Mouse (Mus musculus) hindbrain, embryonic 15.5 days (tissue): ENCODE data around the gene Tm9sf2. TPM values are rescaled to one million over a fixed set of nuclear protein-coding genes. Genes with fewer than 3 reads are reported as not detected.

ENCODE experiments used
- ATAC-seq: fragments of 200-750 bp; cut with Nextera tagmentation; 2 replicates; pipeline ENCODE4 v1.8.0; 2017; ENCODE audit warnings: low read depth, moderate number of reproducible peaks, moderate TSS enrichment; ENCODE audit not compliant: low FRiP score
- H3K27ac ChIP-seq: fragments of 300-500 bp; sonication (generic); replicated peaks from 2 replicates; pipeline ENCODE4 v1.5.1; 2015; ENCODE audit warnings: mild to moderate bottlenecking, inconsistent platforms
- H3K27me3 ChIP-seq: fragments of 300-500 bp; sonication (generic); 2 replicates; pipeline ENCODE4 v1.6.1; 2015; ENCODE audit warnings: control low read depth, inconsistent platforms
- H3K36me3 ChIP-seq: fragments of 300-500 bp; sonication (generic); 2 replicates; pipeline ENCODE4 v1.6.1; 2015; ENCODE audit warnings: control low read depth, inconsistent platforms
- H3K4me1 ChIP-seq: fragments of 300-500 bp; sonication (generic); replicated peaks from 2 replicates; pipeline ENCODE4 v1.6.1; 2015; ENCODE audit warnings: control low read depth, inconsistent platforms
- H3K4me2 ChIP-seq: fragments of 300-500 bp; sonication (generic); 2 replicates; pipeline ENCODE4 v1.6.1; 2015; ENCODE audit warnings: moderate library complexity, mild to moderate bottlenecking, inconsistent platforms
- H3K4me3 ChIP-seq: fragments of 300-500 bp; sonication (generic); 2 replicates; pipeline ENCODE4 v1.5.1; 2015; ENCODE audit warnings: mild to moderate bottlenecking, inconsistent platforms
- H3K9ac ChIP-seq: fragments of 300-500 bp; sonication (generic); 2 replicates; pipeline ENCODE4 v1.6.1; 2015; ENCODE audit warnings: inconsistent platforms
- H3K9me3 ChIP-seq: fragments of 300-500 bp; sonication (generic); 2 replicates; pipeline ENCODE4 v1.6.1; 2016; ENCODE audit warnings: control low read depth, inconsistent platforms
- WGBS: fragments of 180-500 bp; shearing (Covaris S2); methylation state at CpG from one replicate; pipeline ENCODE4 v1.1.7; 2015; 5-methylcytosine and 5-hydroxymethylcytosine counted together
- polyA plus RNA-seq: library from polyadenylated mRNA; unstranded; fragments of >200 nt; fragmentation: Nextera tagmentation; extraction: Ambion mirVana; gene quantifications from 2 replicates; pipeline ENCODE4 v1.2.1, GENCODE M21; 2015

The Tm9sf2 gene
- polyA plus RNA-seq, 1 experiment from 2014 or later = 115 TPM

DNA sequence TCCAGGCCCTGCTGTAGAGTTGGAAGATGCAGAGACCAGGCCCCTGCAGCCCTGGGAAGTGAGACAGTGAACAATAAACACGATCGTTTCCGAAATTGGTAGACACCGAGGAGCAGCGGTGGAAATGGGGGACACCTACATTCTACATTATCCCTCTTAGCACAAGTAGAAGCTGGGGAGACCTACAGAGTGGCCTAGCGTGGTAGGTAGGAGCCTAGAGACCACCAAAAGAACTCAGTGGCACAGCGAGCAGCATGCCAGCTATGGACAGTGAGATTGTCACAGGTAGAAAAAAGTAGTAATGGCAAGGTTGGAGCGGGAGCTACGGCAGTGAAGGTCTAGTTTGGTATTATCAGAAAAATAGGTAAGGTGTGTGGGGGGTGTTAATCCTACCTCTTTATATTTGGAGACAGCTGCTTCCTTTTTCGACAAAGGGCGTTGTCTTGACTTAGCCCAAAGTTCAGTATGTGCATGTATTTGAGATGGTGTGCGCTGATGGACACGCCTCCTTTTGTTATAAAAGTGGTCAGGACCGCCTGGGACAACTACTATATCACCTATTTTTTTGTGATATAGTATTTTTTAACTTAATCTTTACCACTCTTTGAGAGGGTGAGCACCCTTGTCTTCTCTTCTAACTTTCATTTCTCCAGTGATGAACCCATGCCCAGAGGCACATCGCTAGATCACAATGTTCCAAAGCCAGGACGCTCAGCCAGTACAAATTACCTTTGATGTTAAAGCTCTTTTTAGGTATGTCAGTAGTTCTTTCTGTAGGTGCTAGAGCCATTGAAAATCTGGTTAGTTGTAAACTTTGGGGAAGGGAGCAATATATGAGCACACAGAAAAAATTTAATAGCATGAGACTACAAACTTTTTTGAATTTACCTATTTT, 1.2 kb upstream of the Tm9sf2 start:
- Histone ChIP-seq H3K9me3 (no peaks in the 10 kb centered on the region), H3K27me3 (no peaks in the 10 kb centered on the region), H3K4me3 (peak overlapping the region; percentile 96), H3K4me1 (peaks cover 42% of the 10 kb centered on the region), H3K36me3 (no peaks in the 10 kb centered on the region), H3K27ac (peak overlapping the region; percentile 85), H3K9ac (peak overlapping the region; percentile 51), H3K4me2 (peak overlapping the region; percentile 55)
- no peak for ATAC-seq
- 71% methylated on average over 16 of the region's 16 CpGs for WGBS

GRCm38 (mm10) chr14:122107481-122108214, 810 bp downstream of the Tm9sf2 start:
- H3K36me3 ChIP-seq = no peaks in the 10 kb centered on the region
- no peaks in the 10 kb centered on the region for H3K9me3 ChIP-seq
- WGBS = 7% methylated on average over 44 of the region's 44 CpGs
- H3K4me3 ChIP-seq = peak overlapping the region; percentile 96
- no peak; the same call in 1 of the 2 replicates for ATAC-seq
- peaks cover 42% of the 10 kb centered on the region for H3K4me1 ChIP-seq
- H3K27ac ChIP-seq = peak overlapping the region; percentile 89
- H3K9ac ChIP-seq = peak overlapping the region; percentile 93
- no peaks in the 10 kb centered on the region for H3K27me3 ChIP-seq
- H3K4me2 ChIP-seq = peak overlapping the region; percentile 55

DNA sequence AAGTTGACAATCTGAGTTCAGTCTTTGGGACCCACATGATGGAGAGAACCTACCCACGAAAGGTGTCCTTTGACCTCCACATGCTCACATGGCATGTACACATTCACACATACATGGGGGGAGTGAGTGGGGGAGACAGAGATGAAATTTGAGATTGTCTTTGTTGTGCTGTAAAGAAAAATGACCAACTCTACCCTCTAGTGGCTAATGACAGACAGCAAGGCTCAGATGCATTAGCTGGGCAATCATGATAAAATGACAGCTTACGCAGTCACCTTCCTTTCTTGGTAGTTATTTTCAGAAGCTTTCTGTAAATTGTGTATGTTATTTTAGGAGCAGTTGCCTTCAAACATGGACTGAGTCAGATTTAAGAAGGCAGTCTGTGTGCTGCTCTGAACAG, 4.8 kb downstream of the Tm9sf2 start:
- no peak overlapping the region for H3K9ac ChIP-seq
- no peaks in the 10 kb centered on the region for H3K9me3 ChIP-seq
- H3K27me3 ChIP-seq = no peaks in the 10 kb centered on the region
- 90% methylated on average over 2 of the region's 2 CpGs for WGBS
- H3K36me3 ChIP-seq = no peaks in the 10 kb centered on the region
- no peak overlapping the region for H3K27ac ChIP-seq
- H3K4me3 ChIP-seq = no peak overlapping the region
- no peak for ATAC-seq
- H3K4me1 ChIP-seq = peaks cover 26% of the 10 kb centered on the region
- no peak overlapping the region for H3K4me2 ChIP-seq

DNA sequence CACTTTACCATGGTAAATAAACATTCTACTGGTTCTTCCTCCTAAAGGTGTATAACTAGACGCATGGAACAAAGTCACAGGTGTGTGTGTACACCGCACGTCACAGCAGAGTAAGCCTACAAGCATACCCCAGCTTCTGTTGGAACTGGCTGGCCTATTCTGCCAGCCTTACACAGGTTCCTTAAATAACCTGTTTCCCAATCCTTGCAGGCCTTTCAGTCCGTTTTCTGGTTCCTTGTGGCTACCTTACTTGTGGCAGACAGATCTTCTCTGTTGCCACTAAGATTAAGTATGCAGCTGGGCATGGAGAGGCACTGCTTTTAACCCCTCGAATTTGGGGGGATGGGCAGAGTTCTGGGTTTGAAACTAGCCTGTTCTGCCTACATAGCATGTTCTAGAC, 5.5 kb downstream of the Tm9sf2 start:
- ATAC-seq = no peak
- H3K27ac ChIP-seq = no peak overlapping the region
- H3K4me1 ChIP-seq = peaks cover 26% of the 10 kb centered on the region
- no peak overlapping the region for H3K9ac ChIP-seq
- H3K9me3 ChIP-seq = no peaks in the 10 kb centered on the region
- no peaks in the 10 kb centered on the region for H3K27me3 ChIP-seq
- no peak overlapping the region for H3K4me2 ChIP-seq
- 90% methylated on average over 5 of the region's 5 CpGs for WGBS
- no peak overlapping the region for H3K4me3 ChIP-seq
- no peaks in the 10 kb centered on the region for H3K36me3 ChIP-seq

GRCm38 (mm10) chr14:122116200-122116599, 9.4 kb downstream of the Tm9sf2 start:
- Histone ChIP-seq H3K27ac (no peak overlapping the region), H3K36me3 (no peaks in the 10 kb centered on the region), H3K27me3 (no peaks in the 10 kb centered on the region), H3K9me3 (no peaks in the 10 kb centered on the region), H3K9ac (no peak overlapping the region), H3K4me3 (no peak overlapping the region), H3K4me1 (no peaks in the 10 kb centered on the region; the same call in 1 of the 2 replicates), H3K4me2 (no peak overlapping the region)
- ATAC-seq = no peak
- WGBS = 92% methylated on average over 1 of the region's 1 CpGs

DNA sequence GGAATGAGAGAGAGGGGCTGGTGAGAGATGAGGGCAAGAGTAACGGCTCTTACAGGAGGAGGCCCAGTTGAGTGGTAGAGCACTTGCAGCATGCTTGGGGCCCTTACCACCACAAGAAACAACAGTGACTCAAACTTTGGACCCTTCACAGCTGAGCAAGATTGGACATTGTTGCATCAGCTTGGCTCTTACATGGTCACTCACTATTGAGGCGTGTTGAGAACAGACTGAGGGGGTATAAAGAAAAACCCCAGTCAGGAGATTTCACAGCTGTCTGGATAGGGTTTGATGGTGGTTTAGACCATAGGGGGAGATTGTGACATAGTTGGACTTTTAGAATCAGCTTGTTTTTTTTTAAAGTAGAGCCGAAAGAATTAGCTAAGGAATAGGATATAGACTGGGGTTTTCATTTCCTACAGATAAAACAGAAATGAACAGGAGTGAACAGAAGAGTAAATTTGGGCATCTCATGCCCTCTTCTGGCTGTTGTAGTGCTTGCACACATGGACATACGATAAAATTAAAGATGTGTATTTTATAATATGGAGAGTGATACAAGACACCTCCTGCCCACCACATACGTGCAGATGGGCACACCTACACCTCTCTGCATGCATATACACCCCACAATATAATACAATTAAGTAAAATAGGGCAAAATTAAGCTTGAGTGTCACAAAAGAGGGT, 23.4 kb downstream of the Tm9sf2 start:
- no peak for ATAC-seq
- Histone ChIP-seq H3K27ac (no peak overlapping the region), H3K27me3 (no peaks in the 10 kb centered on the region), H3K9ac (no peak overlapping the region), H3K4me2 (no peak overlapping the region), H3K4me1 (no peaks in the 10 kb centered on the region), H3K4me3 (no peak overlapping the region), H3K9me3 (no peaks in the 10 kb centered on the region), H3K36me3 (peaks cover 27% of the 10 kb centered on the region)
- 87% methylated on average over 5 of the region's 5 CpGs for WGBS

DNA sequence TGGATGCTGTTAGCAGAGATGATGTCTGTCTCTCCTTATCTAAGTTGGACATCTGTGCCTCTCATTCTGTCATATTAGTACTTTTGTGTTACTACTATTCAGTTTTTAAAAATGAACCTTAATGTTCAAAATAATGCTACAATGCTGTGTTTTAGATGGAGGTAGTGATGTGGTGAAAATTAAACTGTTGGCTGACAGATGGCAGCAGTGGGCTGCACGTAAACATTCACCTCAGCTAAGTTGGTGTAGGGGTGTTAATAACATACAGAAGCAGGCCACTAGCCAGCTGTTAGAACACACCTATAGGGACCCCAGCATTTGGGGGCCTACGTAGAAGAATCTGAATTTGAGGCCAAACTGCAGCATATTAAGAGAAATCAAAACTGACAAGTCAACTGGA, 24.8 kb downstream of the Tm9sf2 start:
- 85% methylated on average over 2 of the region's 2 CpGs for WGBS
- H3K27me3 ChIP-seq = no peaks in the 10 kb centered on the region
- H3K27ac ChIP-seq = no peak overlapping the region
- H3K9ac ChIP-seq = no peak overlapping the region
- H3K9me3 ChIP-seq = no peaks in the 10 kb centered on the region
- H3K36me3 ChIP-seq = peaks cover 23% of the 10 kb centered on the region
- no peak overlapping the region for H3K4me3 ChIP-seq
- ATAC-seq = no peak
- H3K4me1 ChIP-seq = no peaks in the 10 kb centered on the region
- H3K4me2 ChIP-seq = no peak overlapping the region

GRCm38 (mm10) chr14:122136368-122136928, 29.6 kb downstream of the Tm9sf2 start:
- no peak overlapping the region for H3K9ac ChIP-seq
- WGBS = 82% methylated on average over 3 of the region's 3 CpGs
- ATAC-seq = no peak
- H3K36me3 ChIP-seq = peaks cover 35% of the 10 kb centered on the region
- H3K27ac ChIP-seq = no peak overlapping the region
- no peaks in the 10 kb centered on the region for H3K27me3 ChIP-seq
- H3K9me3 ChIP-seq = no peaks in the 10 kb centered on the region
- H3K4me1 ChIP-seq = no peaks in the 10 kb centered on the region
- no peak overlapping the region for H3K4me2 ChIP-seq
- no peak overlapping the region for H3K4me3 ChIP-seq

DNA sequence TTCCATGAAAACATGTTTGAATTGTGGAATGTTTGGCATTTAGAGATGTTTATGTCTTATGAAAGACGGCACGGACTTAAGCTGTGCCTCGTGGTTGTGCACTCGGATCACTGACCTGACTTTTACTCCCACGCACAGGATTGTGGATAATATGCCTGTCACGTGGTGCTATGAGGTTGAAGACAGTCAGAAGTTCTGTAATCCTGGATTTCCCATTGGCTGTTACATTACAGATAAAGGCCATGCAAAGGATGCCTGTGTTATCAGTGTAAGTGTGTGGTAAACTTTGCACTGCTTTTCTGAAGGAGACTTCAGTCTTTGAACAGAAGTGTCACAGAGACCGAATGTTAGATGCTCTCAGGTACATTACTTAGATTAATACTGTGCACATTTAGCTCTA, 30.4 kb downstream of the Tm9sf2 start:
- Histone ChIP-seq H3K4me3 (no peak overlapping the region), H3K36me3 (peaks cover 42% of the 10 kb centered on the region), H3K4me1 (no peaks in the 10 kb centered on the region), H3K27ac (no peak overlapping the region), H3K4me2 (no peak overlapping the region), H3K9me3 (no peaks in the 10 kb centered on the region), H3K9ac (no peak overlapping the region), H3K27me3 (no peaks in the 10 kb centered on the region)
- WGBS = 92% methylated on average over 7 of the region's 7 CpGs
- ATAC-seq = no peak

GRCm38 (mm10) chr14:122140126-122140525, 33.3 kb downstream of the Tm9sf2 start:
- WGBS = 61% methylated on average over 1 of the region's 1 CpGs
- H3K4me2 ChIP-seq = no peak overlapping the region
- no peak overlapping the region for H3K4me3 ChIP-seq
- no peak overlapping the region for H3K27ac ChIP-seq
- ATAC-seq = no peak
- H3K27me3 ChIP-seq = no peaks in the 10 kb centered on the region
- no peaks in the 10 kb centered on the region for H3K4me1 ChIP-seq
- peaks cover 58% of the 10 kb centered on the region for H3K36me3 ChIP-seq
- H3K9me3 ChIP-seq = no peaks in the 10 kb centered on the region
- no peak overlapping the region for H3K9ac ChIP-seq

GRCm38 (mm10) chr14:122143585-122144269, 36.9 kb downstream of the Tm9sf2 start:
- Histone ChIP-seq H3K27me3 (no peaks in the 10 kb centered on the region), H3K9ac (no peak overlapping the region), H3K9me3 (no peaks in the 10 kb centered on the region), H3K4me2 (no peak overlapping the region), H3K27ac (no peak overlapping the region), H3K4me3 (no peak overlapping the region), H3K36me3 (peaks cover 79% of the 10 kb centered on the region), H3K4me1 (no peaks in the 10 kb centered on the region)
- WGBS = 95% methylated on average over 4 of the region's 4 CpGs
- ATAC-seq = no peak
